Mouse (Mus musculus) C2C12 (cell line): ENCODE data around the gene Fam227b.

ENCODE experiments used
- CTCF ChIP-seq: IDR thresholded peaks from one replicate; pipeline ENCODE4 v1.5.1; 2011; ENCODE audit not compliant: control insufficient read depth, insufficient read depth, insufficient read length
- MAX ChIP-seq: IDR thresholded peaks from one replicate; pipeline ENCODE4 v1.6.1; 2011; ENCODE audit warnings: mild to moderate bottlenecking, control low read depth
- MYOD1 ChIP-seq: IDR thresholded peaks from one replicate; pipeline ENCODE4 v1.6.1; 2011; ENCODE audit warnings: low read depth; ENCODE audit not compliant: control insufficient read depth, insufficient read length
- MYOG ChIP-seq: IDR thresholded peaks from one replicate; pipeline ENCODE4 v1.6.1; 2011; ENCODE audit not compliant: control insufficient read depth, insufficient read length; ENCODE audit errors: extremely low read depth

DNA sequence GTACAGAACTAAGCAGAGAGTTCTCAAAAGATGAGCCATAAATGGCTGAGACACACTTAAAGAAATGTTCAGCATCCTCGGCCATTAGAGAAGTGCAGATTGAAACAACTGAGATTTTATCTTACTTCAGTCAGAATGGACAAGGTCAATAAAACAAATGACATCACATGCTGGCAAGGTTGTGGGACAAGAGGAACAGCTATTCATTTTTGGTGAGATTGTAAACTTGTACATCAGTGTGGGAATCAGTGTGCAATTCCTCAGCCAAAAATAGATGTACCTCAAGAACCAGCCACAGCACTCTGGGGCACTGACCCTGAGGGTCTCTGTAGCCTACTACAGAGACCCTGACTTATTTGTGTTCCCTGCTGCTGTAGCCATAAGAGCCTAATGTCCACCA, 208.5 kb downstream of the Fam227b start:
- TF ChIP-seq CTCF (no peak), MAX (no peak), MYOG (no peak), MYOD1 (no peak)
